Mouse (Mus musculus) thymus, postnatal 0 days (tissue): ENCODE data around the gene Mapk12. TPM values are rescaled to one million over a fixed set of nuclear protein-coding genes. Genes with fewer than 3 reads are reported as not detected.

Experiments
- DNase-seq: peaks from one replicate; pipeline ENCODE4 v3.0.0-alpha.2; 2015; ENCODE audit warnings: low spot score
- polyA plus RNA-seq: library from polyadenylated mRNA; unstranded; fragments of >200 nt; fragmentation: Nextera tagmentation; extraction: Ambion mirVana; gene quantifications from 2 replicates; pipeline ENCODE4 v1.2.1, GENCODE M21; 2015

Gene Mapk12
- polyA plus RNA-seq, 1 experiment from 2014 or later, result 1.2 TPM

- no peak for DNase-seq
Measured at GRCm38 (mm10) chr15:89171526-89172051, 31.1 kb upstream of the Mapk12 start.

GRCm38 (mm10) chr15:89170102-89170501 lies 29.6 kb upstream of the Mapk12 start:
- no peak for DNase-seq

GRCm38 (mm10) chr15:89169431-89169830 lies 28.9 kb upstream of the Mapk12 start:
- DNase-seq, result no peak

- no peak for DNase-seq
Measured at GRCm38 (mm10) chr15:89168922-89169321, 28.4 kb upstream of the Mapk12 start.

DNA sequence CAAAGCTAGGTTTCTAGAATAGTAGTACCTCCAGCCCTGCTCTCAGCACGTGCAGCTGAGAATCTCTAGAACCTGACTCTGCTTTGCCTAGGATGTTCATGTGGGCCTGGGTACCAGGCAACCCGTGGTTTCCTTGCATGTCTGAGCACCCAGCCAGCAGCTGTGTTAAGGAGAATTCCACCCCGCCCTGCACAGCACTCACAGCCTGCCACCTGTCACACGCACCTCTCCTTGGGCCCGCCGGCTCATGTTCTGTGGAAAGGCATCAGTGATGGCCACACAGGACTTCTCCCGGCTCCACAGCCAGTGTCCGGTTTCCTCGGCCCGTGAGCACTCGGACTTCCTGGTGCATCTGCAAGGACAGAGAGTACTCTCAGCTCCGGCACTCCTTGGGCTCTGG lies 25.0 kb upstream of the Mapk12 start:
- DNase-seq, result no peak

DNA sequence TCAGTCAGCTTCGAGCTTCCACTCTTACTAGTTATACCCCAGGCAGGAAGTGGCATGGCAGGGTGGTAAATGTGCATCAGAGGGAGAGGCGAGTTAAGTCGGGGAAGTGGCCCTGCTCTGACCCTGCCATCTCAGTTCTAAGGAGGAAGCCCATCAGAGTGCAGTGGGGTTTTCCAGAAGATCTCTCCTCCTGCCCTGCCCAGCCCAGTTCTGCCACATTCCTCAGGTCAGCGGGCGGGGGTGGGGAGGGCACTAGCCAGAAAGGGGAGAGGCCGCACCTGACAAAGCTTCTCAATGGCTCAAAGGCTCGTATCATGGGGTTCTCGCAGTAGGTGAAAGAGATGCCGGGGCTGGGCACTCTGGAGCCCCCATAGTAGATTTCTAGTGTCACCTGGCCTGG lies 20.9 kb upstream of the Mapk12 start:
- no peak for DNase-seq

- no peak for DNase-seq
Measured at GRCm38 (mm10) chr15:89158516-89158915, 18.0 kb upstream of the Mapk12 start.

DNA sequence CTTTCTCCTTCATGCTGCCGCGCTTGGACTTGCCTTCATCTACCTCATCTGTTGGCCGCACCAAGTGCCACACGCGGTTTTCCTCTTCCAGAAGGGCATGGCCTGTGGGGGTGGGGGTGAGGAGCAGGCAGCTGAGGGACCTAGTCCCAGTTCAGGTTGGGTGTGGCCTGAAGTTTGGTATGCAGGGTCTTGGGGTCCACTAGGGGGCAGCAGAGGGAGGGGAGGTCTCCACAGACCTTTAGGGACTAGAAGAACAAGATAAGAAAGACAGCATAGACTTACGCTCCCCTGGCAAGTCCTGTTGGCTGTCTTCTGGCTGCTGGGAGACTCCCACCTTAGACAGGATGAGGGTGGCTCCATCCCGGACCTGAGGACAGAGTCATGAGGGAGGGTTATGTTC lies 17.5 kb upstream of the Mapk12 start:
- peak; percentile 80 for DNase-seq

DNA sequence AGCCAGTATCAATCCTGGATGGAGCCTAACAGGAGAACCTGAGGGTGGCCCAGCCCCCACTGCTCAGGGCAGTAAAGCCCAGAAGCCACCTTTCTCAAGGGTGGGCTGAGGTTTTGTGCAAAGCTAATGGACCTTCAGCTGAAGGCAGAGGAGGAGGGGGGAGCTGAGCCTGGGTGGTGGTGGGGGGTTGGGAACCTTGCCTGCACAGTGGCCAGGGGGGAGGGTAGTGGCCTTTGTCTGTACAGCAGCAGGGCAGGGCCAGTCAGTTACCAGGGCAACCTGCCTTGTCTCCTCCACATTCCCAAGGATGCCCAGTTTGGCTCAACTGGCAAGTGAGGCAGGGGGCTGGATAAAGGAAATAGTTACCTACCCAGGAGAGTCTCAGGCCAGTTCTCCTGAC lies 11.8 kb upstream of the Mapk12 start:
- no peak for DNase-seq

- peak; percentile 42 for DNase-seq
Measured at GRCm38 (mm10) chr15:89150041-89150390, 9.5 kb upstream of the Mapk12 start.

DNA sequence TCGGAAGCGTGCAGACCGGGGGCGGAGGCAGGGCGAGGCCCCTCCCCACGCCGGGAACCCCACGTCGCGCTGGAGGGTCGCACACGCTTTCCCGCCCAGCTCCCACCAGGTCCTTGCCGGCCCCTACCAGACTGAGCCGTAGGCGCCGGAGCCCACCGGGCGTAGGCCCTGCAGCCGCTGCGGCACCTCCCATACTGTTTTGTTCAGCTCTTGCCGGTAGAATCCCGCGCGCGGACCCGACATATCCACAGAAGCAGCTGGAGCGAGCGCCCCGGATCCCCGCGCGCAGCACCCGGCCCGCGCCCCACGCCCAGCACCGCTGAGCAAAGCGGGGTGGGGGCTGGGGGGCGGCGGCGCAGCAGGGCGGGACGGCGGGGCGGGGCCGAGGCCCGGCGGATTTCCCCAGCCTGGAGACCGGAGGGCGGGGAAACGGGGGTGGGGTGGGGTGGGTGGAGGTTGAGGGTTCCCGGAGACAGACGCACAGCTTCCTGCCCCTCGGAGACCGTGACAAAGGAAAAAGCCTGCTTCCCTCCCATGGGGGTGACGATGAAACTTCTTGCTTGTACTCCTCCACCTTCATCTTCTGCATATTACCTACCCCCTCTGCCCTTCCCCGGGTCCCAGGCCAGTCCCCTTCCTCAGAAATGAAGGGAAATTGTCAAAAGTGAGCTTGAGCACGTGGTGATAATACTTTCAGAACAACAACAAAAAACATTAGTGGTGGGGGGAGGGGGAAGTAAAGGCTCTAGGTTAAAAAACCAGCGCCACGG lies 9.0 kb upstream of the Mapk12 start, which contains the start of gene Mapk11:
Mapk11 (minus strand) TSS at position 358 of the 770 bp plus-strand sequence.
- DNase-seq, result peak; percentile 65

DNA sequence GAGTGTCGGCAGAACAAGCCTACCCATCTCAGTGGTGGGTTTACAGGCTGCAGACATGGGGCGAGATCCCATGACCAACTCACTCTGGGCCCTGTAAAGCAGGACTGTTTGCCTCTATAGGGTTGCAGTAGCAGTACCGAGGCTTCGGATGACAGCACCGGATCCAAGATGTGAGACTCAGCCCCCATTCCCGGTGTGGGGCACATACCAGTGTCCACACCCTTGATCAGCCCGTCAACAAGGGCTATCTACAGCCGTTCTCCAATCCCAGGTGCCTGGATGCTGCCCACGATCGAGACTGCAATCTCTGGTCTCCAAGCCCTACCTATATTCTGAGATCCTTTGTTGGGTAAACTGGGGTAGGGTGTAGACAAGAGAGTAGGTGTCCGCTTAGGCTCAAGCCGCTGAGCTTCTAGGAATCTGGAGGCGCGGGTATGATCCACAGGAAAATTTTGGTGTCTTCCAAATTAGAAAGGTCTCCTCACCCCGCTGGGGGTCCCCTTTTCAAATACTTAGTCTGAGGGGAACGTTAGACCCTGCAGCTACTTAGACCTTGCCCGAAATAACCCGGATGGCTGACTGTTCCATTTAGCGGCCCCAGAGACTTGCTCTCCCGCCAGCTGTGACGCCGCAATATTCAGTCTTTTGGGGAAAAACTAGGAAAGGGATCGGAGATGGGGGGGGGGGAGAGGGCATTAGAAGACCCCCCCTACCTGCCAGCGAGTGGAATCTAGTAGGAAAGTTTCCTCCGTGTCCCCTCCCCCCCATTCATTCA lies 8.2 kb upstream of the Mapk12 start:
- DNase-seq, result no peak

- no peak for DNase-seq
Measured at GRCm38 (mm10) chr15:89147895-89148294, 7.4 kb upstream of the Mapk12 start.

DNA sequence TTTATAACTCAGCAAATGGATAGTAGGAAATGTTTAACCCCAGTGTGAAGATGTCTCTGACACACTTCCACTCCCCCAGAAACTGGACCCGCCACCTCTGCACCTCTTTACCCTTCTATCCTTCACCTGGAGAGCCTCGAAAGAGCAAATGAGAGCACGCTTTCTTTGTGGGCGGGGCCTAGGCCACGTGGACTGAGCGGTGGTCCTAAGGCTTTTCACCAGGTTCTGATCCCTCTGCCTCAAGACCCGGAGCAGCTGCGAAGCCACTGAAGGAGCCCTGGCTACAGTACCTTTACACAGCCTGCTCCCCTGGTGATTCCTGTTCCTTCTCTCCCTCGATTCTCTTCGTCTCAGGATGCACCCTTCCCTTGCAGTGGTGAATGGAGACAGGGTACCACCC lies 7.0 kb upstream of the Mapk12 start:
- DNase-seq, result no peak

GRCm38 (mm10) chr15:89147024-89147423 lies 6.5 kb upstream of the Mapk12 start:
- DNase-seq, result peak; percentile 51

DNA sequence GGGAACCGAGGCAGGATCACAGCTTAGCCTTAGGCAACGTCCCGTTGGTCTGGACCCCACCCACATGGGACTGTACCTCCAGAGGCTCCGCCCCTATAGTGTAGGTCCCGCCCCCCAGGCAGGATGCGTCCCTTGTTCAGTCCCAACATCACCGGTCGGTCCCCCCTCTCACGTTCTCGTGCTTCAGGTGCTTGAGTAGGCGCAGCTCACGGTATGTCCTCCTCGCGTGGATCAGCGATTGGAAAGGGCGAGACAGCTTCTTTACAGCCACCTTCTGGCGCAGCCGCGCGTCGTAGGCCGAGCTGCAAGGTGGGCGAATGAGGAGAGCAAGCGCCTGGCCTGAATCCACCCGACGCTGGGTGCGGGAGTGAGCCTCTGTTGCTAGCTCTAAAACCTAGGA lies 6.0 kb upstream of the Mapk12 start:
- no peak for DNase-seq

- no peak for DNase-seq
Measured at GRCm38 (mm10) chr15:89145813-89146350, 5.4 kb upstream of the Mapk12 start.

GRCm38 (mm10) chr15:89144965-89145364 lies 4.5 kb upstream of the Mapk12 start:
- no peak for DNase-seq

DNA sequence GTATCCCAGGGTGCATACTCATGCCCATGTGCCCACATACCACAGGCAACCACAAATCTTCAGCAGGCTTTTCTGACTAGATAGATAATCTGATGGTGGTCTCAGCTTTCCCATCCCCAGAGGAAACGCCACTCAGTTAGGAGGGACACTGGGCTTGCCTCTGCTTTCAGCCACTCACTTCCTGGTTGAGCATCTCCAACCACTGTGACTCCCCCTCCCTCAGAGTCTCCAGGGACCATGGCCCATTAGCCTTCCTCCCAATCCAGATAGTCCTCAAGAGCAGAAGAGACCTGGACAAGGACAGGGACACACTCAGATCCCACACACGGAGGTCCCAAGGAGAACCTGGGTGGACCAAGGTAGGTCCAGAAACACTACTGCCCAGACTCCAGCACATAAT lies 2.6 kb upstream of the Mapk12 start:
- no peak for DNase-seq

DNA sequence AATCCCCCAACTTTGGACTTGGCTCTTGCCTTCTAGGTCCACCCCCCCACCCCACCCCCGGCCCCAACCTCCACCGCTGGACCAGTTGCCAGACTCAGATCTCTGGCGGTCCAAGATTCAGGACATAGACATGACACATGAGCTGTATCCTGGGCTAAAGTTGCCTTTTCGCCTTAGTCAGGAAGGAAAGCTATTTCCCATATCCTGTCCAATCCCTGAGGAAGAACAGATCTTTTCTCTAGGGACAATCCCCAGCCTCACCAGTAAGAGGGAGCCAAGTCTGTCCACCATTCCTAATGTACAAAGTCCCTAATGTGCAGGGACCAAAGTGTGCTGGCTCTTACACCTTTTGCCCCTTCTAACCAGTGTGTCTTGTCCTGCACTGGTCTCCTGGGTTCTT lies 1.4 kb upstream of the Mapk12 start:
- DNase-seq, result no peak

DNA sequence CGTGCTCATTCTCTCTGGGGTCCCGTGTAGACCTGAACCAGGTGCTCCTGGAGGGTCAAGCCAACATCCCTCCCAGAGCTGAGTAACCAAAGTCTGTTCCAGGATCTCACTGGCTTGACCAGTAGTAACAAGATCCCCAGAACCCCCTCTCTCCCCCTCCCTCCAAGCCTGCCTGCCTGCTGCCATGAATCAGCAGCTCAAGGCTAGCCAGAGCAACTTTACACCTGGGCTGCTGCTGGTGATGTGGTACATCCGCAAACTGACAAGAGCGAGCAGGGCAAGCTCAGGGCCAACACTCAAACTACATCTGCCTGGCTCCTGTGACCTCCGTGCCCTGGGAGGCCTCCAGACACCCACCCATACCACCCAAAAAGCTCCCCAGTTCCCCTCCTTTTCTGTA lies 940 bp upstream of the Mapk12 start:
- no peak for DNase-seq

- no peak for DNase-seq
Measured at GRCm38 (mm10) chr15:89140048-89140658, 350 bp downstream of the Mapk12 start.
